Mouse (Mus musculus) kidney, adult 2 months (tissue): Measurements from ENCODE around the gene Vwf.

ENCODE experiments used
- CTCF ChIP-seq: fragments of 200-500 bp; conservative IDR thresholded peaks from 2 replicates; pipeline ENCODE4 v1.5.1; 2011; ENCODE audit warnings: low read depth, mild to moderate bottlenecking, control low read depth, low read length, moderate library complexity, mixed read lengths; ENCODE audit not compliant: insufficient read depth, insufficient read length
- POLR2A ChIP-seq: fragments of 200-500 bp; IDR thresholded peaks from one replicate; pipeline ENCODE4 v1.6.1; 2011; ENCODE audit warnings: low read depth, low read length, control low read depth

- TF ChIP-seq POLR2A (no peak), CTCF (0 out of 2 replicates have a peak, but pooled peaks have one; percentile 7)
Measured at GRCm38 (mm10) chr6:125726408-125726807, 179.8 kb downstream of the Vwf start.
